8 mouse cellular contexts compared by ENCODE assay signal in the genomic region with DNA sequence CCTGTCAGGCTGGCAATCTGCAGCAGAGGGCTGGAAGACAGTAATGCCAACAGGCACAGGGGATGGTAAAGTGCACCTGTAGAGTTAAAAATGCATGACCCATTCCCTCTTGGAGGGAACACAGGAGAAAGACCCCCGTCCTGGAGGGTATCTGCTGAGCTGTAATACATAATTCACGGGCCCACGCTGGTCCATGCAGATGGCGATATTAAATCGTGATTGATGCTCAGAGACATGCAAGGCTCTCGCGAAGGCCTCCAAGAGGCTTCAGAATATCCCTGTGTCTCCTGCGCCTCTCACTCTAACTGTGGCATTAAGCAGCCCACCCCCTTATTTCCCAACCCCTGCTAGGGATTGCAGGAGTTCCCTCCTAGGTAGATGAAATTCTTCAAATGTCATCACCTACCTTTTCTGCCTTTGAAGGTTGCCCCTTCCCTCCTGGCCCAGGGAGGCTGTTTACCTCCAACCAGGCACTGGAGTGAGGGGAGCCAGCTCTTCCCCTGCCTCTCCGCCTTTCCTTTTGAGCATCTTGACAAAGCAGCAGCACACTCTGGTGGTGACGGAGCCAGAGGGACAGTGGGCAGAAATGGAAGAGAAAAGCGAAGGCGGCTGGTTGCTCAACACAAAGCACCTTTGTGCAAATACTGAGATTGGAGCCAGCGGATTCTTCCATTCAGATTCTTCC. TPM values are rescaled to one million over a fixed set of nuclear protein-coding genes. Genes with fewer than 3 reads are reported as not detected.
DNase-seq lines count a peak whose midpoint lies in the region; ATAC-seq and TF ChIP-seq lines count a peak whose summit lies in the region.

No protein-coding gene starts in this region.

- peak; percentile 41 for TF ChIP-seq CTCF in heart, postnatal 0 days (IDR thresholded peaks at IDR 0.05; ENCODE audit: low read depth)
- peak; percentile 74 for TF ChIP-seq CTCF in brain, embryonic 14.5 days (IDR thresholded peaks at IDR 0.05; ENCODE audit: borderline replicate concordance, extremely low read depth, insufficient read depth, insufficient read length)

- no peak overlapping the region for H3K9ac ChIP-seq in heart, postnatal 0 days (replicated peaks; ENCODE audit: low read depth, low read length)
- H3K9ac ChIP-seq in hindbrain, embryonic 14.5 days, result peak overlapping the region; percentile 18
- H3K9ac ChIP-seq in midbrain, embryonic 15.5 days, result no peak overlapping the region

- no peak for ATAC-seq in heart, postnatal 0 days (ENCODE audit: insufficient read depth, low read depth)
- ATAC-seq in hindbrain, embryonic 14.5 days (ENCODE audit: low FRiP score), result peak; percentile 71; the same call in 1 of the 2 replicates
- peak; percentile 78 for ATAC-seq in midbrain, embryonic 15.5 days (replicated peaks)

- peak overlapping the region; percentile 43 for H3K27ac ChIP-seq in heart, postnatal 0 days (ENCODE audit: low read depth)
- H3K27ac ChIP-seq in hindbrain, embryonic 14.5 days, result peak overlapping the region; percentile 44
- H3K27ac ChIP-seq in midbrain, embryonic 15.5 days, result 0 out of 2 replicates have a peak overlapping the region, but pooled peaks have one; percentile 3

- no peak overlapping the region for H3K4me3 ChIP-seq in heart, postnatal 0 days (ENCODE audit: low read depth, low read length)
- H3K4me3 ChIP-seq in hindbrain, embryonic 14.5 days (replicated peaks; ENCODE audit: low read length), result 0 out of 2 replicates have a peak overlapping the region, but pooled peaks have one; percentile 3
- H3K4me3 ChIP-seq in midbrain, embryonic 15.5 days, result no peak overlapping the region

- WGBS in heart, postnatal 0 days, result 77% methylated on average over 13 of the region's 13 CpGs
- 31% methylated on average over 13 of the region's 13 CpGs for WGBS in hindbrain, embryonic 14.5 days
- 40% methylated on average over 13 of the region's 13 CpGs for WGBS in midbrain, embryonic 15.5 days

- TF ChIP-seq EP300 in heart, postnatal 0 days (IDR thresholded peaks at IDR 0.05; ENCODE audit: low read depth), result no peak

- TF ChIP-seq POLR2A in brain, embryonic 14.5 days (IDR thresholded peaks at IDR 0.05; ENCODE audit: borderline replicate concordance, extremely low read depth, insufficient read depth, insufficient read length, poor library complexity, severe bottlenecking), result no peak

- no peak for DNase-seq in heart, postnatal 0 days (ENCODE audit: low spot score)
- no peak for DNase-seq in heart, adult 18-20 months
- peak; percentile 89 for DNase-seq in brain, embryonic 14.5 days (ENCODE audit: low read depth)
- peak; percentile 76 for DNase-seq in hindbrain, embryonic 14.5 days (ENCODE audit: low spot score)
- DNase-seq in kidney, postnatal 14 days, result no peak
- no peak for DNase-seq in thymus, postnatal 36 days
- DNase-seq in adrenal gland, postnatal 36 days, result no peak

- H3K4me1 ChIP-seq in heart, postnatal 0 days (ENCODE audit: control insufficient read depth, insufficient read depth), result no peaks in the 10 kb centered on the region; the same call in 1 of the 2 replicates
- H3K4me1 ChIP-seq in hindbrain, embryonic 14.5 days (replicated peaks; ENCODE audit: control insufficient read depth, insufficient read depth, low read length), result peaks cover 29% of the 10 kb centered on the region
- peaks cover 18% of the 10 kb centered on the region for H3K4me1 ChIP-seq in midbrain, embryonic 15.5 days

- no peaks in the 10 kb centered on the region for H3K27me3 ChIP-seq in heart, postnatal 0 days (ENCODE audit: control insufficient read depth, insufficient read depth, low read length)
- no peaks in the 10 kb centered on the region for H3K27me3 ChIP-seq in hindbrain, embryonic 14.5 days (ENCODE audit: control insufficient read depth, insufficient read depth, low read length)
- H3K27me3 ChIP-seq in midbrain, embryonic 15.5 days (replicated peaks), result 0 out of 2 replicates have a peak, but pooled peaks cover 3% of the 10 kb centered on the region

- 0 out of 2 replicates have a peak, but pooled peaks cover 4% of the 10 kb centered on the region for H3K36me3 ChIP-seq in heart, postnatal 0 days (replicated peaks; ENCODE audit: control insufficient read depth, insufficient read depth, low read length)
- peaks cover 24% of the 10 kb centered on the region for H3K36me3 ChIP-seq in hindbrain, embryonic 14.5 days (replicated peaks; ENCODE audit: control insufficient read depth, insufficient read depth)
- peaks cover 3% of the 10 kb centered on the region for H3K36me3 ChIP-seq in midbrain, embryonic 15.5 days (replicated peaks)

- no peak overlapping the region for H3K4me2 ChIP-seq in heart, postnatal 0 days (ENCODE audit: low read depth, low read length)
- H3K4me2 ChIP-seq in hindbrain, embryonic 14.5 days (replicated peaks), result peak overlapping the region; percentile 27
- peak overlapping the region; percentile 31; the same call in 1 of the 2 replicates for H3K4me2 ChIP-seq in midbrain, embryonic 15.5 days

- peaks cover 2% of the 10 kb centered on the region; the same call in 1 of the 2 replicates for H3K9me3 ChIP-seq in heart, postnatal 0 days (replicated peaks; ENCODE audit: control insufficient read depth, low read length)
- no peaks in the 10 kb centered on the region for H3K9me3 ChIP-seq in hindbrain, embryonic 14.5 days (ENCODE audit: control insufficient read depth, low read length)
- no peaks in the 10 kb centered on the region for H3K9me3 ChIP-seq in midbrain, embryonic 15.5 days

RNA-seq across cellular contexts. Expression of gene Nrp2, which starts 14.6 kb away (rescaled TPM):
- total RNA-seq in heart, postnatal 0 days (2014; rRNA removed; ENCODE audit: low replicate concordance), result 12.8 and 20.2 TPM in 2 replicates
- 5.2 and 5.4 TPM in 2 replicates for polyA plus RNA-seq in heart, postnatal 0 days (2015; fragmentation: Nextera tagmentation; extraction: Ambion mirVana)
- total RNA-seq in heart, adult 18-20 months (2021), result 10 to 100 TPM; 20.2 to 30.1 TPM
- polyA plus RNA-seq in brain, embryonic 14.5 days (2012; rRNA removed), result 53.3 and 66.5 TPM in 2 replicates
- polyA plus RNA-seq in hindbrain, embryonic 14.5 days (2014; fragmentation: Nextera tagmentation; extraction: Ambion mirVana), result 34.1 and 34.5 TPM in 2 replicates
- 24.0 and 25.5 TPM in 2 replicates for polyA plus RNA-seq in midbrain, embryonic 15.5 days (2015; fragmentation: Nextera tagmentation; extraction: Ambion mirVana)
- total RNA-seq in adrenal gland, postnatal 36 days (2021), result 10 to 100 TPM; 36.7 to 37.9 TPM

Comparison
In these comparisons a context has a peak if more than half of its experiments do, and no peak if none do; other contexts are left out.
1. DNase-seq: peak in brain, embryonic 14.5 days (single experiment) and hindbrain, embryonic 14.5 days (single experiment); none in heart, postnatal 0 days (single experiment), heart, adult 18-20 months (0 of 2), kidney, postnatal 14 days (single experiment), thymus, postnatal 36 days (0 of 2) and adrenal gland, postnatal 36 days (0 of 2).
2. Peak in every context shown above with its lines, with median percentiles within 50 percentile points of each other: H3K27ac ChIP-seq.